Mouse (Mus musculus): ENCODE results near the gene Edar.

The Edar gene

DNA sequence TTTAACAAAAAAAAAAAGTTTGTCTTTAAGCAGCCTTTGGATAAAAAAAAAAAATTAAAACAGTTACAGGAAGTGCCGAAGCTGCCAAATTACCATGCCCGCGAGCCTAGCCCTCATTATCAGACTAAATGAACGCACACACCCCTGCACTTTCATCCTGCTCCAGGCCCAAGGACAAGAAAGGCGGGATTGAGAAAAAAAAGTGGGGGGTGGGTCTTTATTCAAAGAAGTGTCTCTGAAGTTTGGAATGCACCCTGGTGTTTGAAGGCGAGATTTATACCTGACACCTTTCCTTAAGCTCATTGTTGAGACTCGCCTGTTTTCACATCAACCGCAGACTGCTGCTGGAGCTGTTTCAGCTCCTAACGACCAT is 23.4 kb downstream of the Edar start:
- in situ Hi-C loops (cut with MboI; ENCODE audit: low sequenced_read_pairs) = no loop called here

DNA sequence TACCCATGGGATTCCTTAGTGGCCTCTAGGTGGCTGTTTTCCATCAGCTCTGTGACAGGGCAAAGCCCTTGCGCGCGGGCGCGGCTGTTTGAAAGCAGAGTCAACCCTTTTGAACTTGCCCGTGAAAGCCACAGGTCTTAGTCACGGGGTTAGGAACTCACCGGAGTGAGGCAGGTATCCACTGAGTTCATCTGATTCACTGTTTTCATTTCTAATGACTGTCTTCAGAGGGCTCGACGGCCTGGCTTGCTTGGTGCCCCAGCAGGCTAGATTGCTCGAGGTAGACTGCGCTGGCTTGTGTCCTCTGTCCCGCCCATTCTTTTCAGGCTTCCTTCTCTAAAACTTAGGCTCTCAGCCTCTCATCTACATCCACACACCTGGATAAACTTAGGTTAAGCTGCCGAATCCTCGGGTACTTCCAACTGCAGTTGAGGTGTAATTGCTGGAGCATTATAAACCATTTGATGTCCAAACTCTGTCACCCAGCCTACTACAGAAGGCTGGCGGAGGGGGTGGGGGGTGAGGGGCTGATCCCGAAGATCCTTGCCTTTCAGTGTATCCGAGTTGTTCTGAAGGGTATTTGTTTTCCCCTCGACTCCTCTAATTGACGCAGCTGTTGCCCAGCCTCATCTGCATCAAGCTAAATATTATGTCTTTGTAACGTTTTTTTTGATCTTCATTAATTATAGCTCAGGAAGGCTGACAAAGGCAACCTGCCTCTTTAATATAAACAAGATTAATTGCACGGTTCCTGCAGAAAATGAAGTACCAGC is 24.0 kb downstream of the Edar start:
- in situ Hi-C loops (cut with MboI; ENCODE audit: low sequenced_read_pairs) = no loop called here

DNA sequence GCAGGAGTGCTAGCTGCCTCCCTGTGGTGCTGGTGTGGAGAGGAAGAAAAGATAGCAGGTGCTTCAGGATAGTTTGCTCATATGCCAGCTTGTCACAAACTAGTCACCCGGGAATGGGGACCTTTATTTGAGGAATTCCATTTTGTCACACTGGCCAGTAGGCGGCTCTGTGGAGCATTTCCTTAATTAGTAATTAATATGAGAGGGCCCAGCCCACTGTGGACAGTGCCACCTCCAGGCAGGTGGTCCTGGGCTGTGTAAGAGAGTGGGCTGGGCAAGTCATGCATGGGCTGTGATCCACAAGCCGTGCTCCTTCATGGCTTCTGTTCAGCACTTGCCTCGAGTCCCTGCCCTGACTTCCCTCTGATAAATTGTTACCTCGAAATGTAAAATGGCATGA is 26.7 kb downstream of the Edar start:
- in situ Hi-C loops (cut with MboI; ENCODE audit: low sequenced_read_pairs) = no loop called here

DNA sequence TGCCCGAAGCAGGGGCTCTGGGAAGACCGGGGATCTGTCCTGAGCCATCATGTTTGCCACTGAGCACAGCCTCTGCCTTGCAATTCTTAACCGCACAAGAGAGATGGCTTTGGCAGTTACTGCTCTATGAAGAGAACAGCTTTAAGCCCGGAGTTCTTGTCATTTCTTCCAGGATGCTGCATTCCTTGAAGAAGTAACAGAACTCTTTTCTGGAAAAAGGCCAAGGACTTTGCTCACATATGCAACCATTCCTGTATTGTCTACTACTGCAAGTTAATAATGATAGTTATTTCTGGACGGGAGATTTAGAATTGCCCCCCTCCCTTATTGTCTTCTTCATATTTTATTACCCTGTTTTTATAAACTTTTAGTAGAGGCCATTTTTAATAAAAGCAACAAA is 30.8 kb downstream of the Edar start:
- in situ Hi-C loops (cut with MboI; ENCODE audit: low sequenced_read_pairs) = no loop called here

DNA sequence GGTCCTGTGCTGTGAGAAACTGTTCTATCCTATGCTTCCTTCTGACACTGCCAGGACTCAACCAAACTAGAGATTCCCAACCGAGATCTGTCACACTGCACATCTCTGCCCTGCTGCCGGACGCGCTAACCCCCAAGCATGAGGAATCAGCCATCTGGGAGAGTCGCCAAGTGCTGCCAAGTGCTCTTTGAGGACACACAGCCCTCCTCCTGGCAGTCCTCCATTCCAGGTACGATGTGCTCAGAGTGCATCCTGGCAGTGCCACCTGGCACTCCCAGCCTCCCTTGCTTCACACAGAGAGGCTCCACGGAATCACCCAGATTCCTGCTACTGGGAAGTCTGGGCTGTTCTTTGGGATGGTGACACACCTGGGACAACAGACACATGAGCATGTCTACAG is 31.3 kb downstream of the Edar start:
- in situ Hi-C loops (cut with MboI; ENCODE audit: low sequenced_read_pairs) = no loop called here

DNA sequence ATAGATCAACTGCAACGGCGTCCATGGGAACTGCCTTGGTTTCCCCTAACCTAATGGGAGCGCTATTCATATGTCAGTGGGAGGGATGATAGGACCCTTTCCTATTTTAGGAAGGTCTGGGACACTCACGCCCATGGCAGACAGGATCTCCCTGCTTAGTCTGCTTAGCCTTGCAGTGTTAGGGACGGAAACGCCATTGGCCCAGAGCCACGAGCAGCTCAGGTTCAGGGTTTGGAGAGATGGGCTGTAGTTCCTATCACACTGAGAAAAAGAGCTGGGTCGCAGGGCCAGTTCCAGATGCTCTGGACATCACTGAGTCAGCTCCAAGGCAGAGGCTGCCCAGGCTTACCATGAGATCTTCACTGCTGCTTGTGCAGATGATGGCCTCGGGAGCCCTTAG is 32.5 kb downstream of the Edar start:
- in situ Hi-C loops (cut with MboI; ENCODE audit: low sequenced_read_pairs) = no loop called here

- in situ Hi-C loops (cut with MboI; ENCODE audit: low sequenced_read_pairs) = no loop called here
These were observed 33.8 kb downstream of the Edar start for GRCm38 (mm10) chr10:58641631-58642030.

DNA sequence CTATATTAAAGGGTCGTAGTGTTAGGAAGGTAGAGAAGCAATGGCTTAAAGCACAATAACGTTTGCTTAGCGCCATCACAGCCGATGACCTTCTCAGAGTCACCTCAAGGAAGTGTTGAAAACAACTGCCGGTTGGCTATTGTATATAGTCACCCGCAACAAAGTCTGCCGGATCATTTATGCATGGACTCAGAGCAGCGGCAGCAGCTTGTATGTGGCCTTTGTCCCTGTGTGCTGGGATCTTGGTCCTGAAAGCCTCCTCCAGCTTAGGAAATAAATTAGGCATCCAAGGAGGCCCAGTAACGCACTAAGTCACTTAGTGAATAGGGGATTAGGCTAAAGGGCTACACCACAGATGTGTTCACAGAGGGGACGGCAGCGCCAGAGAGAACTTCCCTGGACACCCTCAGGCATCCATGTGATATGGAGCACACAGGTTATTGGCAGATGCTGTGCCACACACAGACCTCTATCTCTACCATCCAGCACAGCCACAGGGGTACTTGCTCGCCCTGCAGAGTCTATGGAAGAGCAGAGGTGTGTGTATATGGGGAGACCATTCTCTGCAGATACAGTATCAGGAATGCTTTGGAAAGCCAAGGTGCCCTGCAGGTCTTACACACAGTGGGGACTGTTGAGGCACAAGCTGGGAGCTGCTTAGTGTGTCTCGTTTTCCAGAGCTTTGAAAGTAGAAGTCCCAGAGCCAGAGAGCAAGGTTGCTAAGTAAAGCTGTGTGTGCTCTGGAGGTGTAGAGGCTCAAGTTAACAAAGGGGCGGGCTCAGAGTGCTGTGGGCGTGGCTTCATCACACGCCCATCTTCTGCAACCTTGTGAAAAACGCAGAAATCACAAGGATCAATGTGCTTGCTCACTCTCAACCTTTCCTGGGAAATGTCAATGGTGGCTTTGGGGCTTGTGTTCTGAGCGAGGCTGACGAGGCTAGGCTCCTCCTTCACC is 34.7 kb downstream of the Edar start:
- in situ Hi-C loops (cut with MboI; ENCODE audit: low sequenced_read_pairs) = no loop called here

DNA sequence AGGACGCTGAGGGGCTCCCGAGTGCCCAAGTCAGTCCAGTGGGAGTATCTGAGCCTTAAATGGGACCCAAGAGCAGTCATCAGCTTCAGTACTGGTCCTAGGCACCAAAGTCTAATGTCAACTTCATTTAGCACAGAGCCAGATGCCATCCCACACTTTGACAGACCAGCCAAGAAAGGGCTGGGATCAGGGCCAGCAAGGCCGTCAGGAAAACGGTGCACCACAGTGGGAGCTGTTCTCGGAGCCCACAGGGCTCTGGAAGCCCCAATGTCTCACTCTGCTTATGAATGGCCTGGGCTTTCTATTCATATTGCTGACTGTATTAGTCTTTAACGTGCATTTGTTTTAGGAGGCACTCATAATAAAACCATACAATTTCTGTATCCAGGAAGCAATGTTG is 36.2 kb downstream of the Edar start:
- in situ Hi-C loops (cut with MboI; ENCODE audit: low sequenced_read_pairs) = no loop called here

GRCm38 (mm10) chr10:58636431-58637080 is 38.9 kb downstream of the Edar start:
- in situ Hi-C loops (cut with MboI; ENCODE audit: low sequenced_read_pairs) = no loop called here

DNA sequence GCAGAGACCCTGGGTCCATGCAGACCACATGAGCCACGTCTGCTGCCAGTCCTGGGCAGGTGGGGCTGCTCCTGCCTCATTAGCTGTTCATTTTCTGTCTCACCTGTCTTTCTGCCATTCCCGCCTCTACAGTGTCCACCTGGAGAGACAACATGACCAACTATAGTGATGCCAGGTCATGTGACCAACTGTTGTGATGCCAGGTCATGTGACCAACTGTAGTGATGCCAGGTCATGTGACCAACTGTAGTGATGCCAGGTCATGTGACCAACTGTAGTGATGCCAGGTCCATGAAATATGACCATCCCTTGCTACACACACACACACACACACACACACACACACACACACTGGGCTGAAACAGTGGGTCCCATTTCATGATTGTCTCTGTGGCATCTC is 41.9 kb downstream of the Edar start:
- in situ Hi-C loops (cut with MboI; ENCODE audit: low sequenced_read_pairs) = no loop called here

DNA sequence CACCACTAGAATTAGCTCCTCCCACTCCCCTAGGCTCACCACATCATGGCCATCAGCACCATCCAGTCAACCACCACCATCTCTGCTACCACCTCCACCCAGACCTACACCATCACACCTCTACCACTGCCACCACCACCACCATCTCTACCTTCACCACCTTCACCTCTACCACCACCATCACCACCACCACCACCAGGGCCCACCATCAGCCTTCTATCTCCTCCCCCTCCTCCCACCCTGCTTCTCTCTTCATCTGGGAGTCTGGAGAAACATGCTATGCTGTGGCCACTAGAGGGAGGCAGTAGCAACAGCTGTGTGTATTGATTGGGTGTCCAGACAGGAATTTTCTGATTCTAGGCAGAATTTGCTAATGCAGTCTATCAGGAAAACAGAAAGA is 47.9 kb downstream of the Edar start:
- in situ Hi-C loops (cut with MboI; ENCODE audit: low sequenced_read_pairs) = no loop called here

DNA sequence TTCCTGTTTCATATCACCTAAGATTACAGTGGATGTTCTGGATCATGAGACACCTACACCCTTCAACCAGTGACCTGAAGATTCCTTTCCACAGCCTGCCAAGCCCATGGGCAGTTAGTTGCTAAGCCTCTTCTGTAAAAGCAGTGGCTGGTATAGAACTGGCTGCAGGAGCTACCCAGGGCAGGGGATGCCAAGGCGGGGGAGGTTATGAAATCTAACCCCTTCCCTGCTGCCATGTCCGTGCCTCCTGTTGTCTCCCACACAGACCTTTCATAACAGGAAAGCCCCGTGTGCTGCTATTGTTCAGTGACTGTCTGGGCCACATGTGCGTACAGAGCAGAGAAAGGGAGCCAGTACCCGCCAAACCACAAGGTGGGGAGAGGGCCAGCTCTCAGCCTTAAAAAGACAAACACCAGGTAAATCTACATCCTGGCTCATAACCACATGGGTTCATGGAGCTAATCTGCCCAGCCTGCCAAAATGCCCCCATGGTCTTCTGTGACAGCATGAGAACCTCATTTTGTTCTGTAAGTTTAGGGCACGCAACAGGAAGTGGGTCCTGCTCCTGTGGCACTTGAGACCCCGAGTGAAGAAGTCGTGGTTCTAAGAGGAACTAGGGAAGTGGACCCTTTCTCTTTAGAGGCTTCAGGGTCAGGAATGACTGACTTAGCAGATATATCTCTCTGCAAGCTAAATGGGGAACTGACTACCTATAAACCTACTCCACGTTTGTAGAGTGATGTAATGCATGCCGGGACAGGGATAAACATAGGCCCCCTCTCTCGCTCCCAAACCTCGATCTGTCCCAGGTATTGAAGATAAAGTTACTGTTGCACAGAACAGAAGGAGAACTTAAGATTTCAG is 50.4 kb downstream of the Edar start:
- in situ Hi-C loops (cut with MboI; ENCODE audit: low sequenced_read_pairs) = no loop called here

DNA sequence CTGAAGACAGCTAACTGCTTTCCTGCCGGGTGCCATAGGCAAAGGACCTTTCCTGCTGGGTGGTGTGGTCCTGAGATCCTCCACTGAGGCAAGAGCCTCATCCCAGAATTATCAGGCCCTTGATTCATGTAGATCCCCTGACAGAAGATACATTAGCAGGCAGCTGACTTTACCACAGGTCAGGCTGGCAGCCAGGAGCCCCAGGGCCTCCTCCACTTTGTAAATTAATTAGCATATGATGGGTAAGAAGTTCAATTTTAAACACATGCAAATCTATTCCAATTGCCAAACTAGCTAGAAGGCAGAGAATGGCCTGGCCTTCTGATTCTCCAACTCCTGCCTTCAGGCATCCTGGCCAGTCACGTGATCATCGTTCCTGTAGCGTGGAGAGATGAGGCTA is 56.2 kb downstream of the Edar start:
- in situ Hi-C loops (cut with MboI; ENCODE audit: low sequenced_read_pairs) = no loop called here

GRCm38 (mm10) chr10:58618501-58619216 is 56.8 kb downstream of the Edar start:
- in situ Hi-C loops (cut with MboI; ENCODE audit: low sequenced_read_pairs) = no loop called here

- in situ Hi-C loops (cut with MboI; ENCODE audit: low sequenced_read_pairs) = no loop called here
These were observed 58.9 kb downstream of the Edar start for GRCm38 (mm10) chr10:58616565-58616964.

- in situ Hi-C loops (cut with MboI; ENCODE audit: low sequenced_read_pairs) = no loop called here
These were observed 60.9 kb downstream of the Edar start for GRCm38 (mm10) chr10:58614601-58615000.

- in situ Hi-C loops (cut with MboI; ENCODE audit: low sequenced_read_pairs) = no loop called here
These were observed 64.8 kb downstream of the Edar start for GRCm38 (mm10) chr10:58610484-58611261.

- in situ Hi-C loops (cut with MboI; ENCODE audit: low sequenced_read_pairs) = no loop called here
These were observed 66.6 kb downstream of the Edar start for GRCm38 (mm10) chr10:58608858-58609257.

Measured in CH12F3 (cell line).